Mouse (Mus musculus): ENCODE results near the gene Tmco2.
"Not testable (repeated sequence)": the region's sequence is repeated elsewhere in the genome, so short reads cannot be mapped to it uniquely, and the experiment has no call there.

The Tmco2 gene

GRCm38 (mm10) chr4:121109126-121109525 is at the start of gene Tmco2:
TSS of gene Tmco2 (minus strand) at chr4:121109226.
- DNase-seq (ENCODE audit: low spot score), result no peak

DNA sequence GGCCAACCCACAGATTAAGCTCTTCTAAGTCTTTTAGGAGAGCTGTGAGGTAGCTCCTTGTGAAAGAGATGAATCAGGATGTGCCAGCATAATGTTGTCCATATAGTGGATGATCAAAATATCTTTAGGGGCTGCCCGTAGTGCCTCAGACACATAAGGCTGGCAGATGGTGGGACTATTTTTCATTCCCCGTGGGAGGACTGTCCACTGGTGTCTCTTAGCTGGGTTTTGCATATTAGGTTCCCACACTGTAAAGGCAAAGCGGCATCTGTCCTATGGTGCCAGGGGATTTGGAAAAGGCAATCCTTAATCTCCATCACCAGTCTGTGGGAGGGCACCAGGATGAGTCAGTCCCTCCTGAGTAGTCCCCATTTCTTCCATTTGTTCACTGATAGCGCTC is 5.7 kb downstream of the Tmco2 start:
- no peak for DNase-seq (ENCODE audit: low spot score)

- DNase-seq (ENCODE audit: low spot score), result peak; percentile 85
Observed at GRCm38 (mm10) chr4:121097650-121098378, 11.2 kb downstream of the Tmco2 start, which contains the start of gene Zmpste24. TSS of gene Zmpste24 (minus strand) at chr4:121098241.

DNA sequence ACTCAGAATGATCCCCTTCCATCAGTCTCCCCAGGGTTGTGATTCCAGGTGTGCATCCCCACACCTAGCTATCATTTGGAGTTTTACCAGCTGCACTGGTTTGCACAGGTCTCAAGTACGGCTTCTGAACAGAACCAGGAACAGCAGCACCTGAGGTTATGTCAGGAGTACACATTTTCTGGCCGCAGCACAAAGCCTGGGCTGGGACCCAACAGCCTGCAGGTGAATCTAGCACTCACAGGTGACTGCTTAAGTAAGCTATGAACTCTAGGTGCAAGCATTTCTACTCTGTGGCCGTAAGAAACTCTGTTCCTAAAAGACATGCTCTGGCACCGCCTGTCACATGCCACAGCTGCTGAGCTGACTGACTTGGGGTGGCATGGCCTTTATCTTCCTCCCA is 18.8 kb downstream of the Tmco2 start:
- no peak for DNase-seq (ENCODE audit: low spot score)

GRCm38 (mm10) chr4:121088696-121089095 is 20.3 kb downstream of the Tmco2 start:
- no peak for DNase-seq (ENCODE audit: low spot score)

DNA sequence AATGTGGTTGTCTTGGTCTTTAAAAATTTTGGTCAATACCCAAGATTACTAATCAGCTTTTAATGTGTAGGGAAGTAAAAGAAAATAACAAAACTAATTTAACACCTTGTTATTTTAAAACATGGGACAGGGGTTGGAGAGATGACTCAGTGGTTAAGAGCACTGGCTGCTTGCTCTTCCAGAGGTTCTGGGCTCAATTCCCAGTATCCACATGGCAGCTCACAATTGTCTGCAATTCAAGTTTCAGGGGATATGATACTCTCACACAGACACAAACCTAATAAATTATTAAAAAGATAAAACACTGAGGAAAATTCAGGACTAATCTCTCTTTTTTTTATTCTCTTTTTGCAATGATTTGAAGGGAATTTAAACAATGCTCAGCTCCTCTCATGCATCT is 24.5 kb downstream of the Tmco2 start:
- no peak for DNase-seq (ENCODE audit: low spot score)

DNA sequence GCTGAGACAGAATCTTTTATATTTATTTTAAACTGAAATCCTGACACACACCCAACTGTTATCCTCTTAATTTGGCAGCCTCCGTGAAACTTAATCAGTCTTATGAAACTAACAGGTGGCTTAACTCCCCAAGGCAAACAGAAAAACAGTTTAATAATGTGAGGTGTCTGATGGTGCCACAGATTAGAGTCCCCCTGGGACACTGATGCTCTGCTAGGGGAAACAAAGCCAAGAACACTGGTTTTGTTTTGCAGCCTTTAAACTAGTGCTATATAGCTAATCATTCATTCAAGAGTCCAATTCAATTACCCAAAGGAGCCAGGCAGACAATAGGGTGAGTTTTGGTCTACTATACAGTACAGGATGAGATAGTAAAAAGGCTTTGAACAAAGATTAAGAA is 28.6 kb downstream of the Tmco2 start:
- DNase-seq (ENCODE audit: low spot score), result no peak

GRCm38 (mm10) chr4:121077915-121078646 is 30.9 kb downstream of the Tmco2 start:
- no peak for DNase-seq (ENCODE audit: low spot score)

DNA sequence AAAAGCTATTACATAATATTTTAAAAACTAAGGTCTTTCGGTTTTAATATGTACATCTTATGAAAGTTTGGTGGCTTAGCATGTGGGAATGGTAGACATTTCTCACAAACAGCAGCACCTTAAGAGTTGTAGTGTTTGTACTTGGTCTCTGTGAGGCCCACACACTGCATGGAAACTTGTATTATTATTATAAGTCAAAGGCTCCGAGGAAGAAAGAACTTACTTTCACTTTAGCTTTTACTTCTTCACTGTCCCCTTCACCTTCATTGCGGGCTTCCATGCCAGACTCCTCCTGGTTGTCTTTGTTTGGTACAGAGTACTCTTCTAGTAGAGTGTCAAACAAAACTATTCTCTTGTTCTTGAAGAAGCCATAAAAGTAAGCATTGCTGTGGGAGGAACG is 34.8 kb downstream of the Tmco2 start:
- no peak for DNase-seq (ENCODE audit: low spot score)

DNA sequence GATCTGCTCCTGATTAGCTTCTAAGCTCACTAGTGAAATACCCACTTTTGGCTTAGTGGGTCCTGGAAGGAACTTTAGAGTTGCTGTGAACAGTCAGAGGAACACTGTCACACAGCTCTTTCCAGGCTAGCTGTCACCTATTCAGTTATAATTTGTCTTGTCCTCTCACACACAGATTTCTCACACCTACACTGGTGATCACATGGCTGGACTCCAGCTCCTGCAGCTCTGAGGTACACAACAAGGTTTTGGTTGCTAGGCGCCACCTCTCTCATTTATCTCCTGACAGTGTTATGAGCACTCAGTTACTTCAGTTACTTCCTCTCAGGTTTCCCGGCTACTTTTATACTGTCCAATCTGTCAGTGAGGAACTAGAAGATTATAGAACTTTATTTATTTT is 43.7 kb downstream of the Tmco2 start:
- no peak for DNase-seq (ENCODE audit: low spot score)

DNA sequence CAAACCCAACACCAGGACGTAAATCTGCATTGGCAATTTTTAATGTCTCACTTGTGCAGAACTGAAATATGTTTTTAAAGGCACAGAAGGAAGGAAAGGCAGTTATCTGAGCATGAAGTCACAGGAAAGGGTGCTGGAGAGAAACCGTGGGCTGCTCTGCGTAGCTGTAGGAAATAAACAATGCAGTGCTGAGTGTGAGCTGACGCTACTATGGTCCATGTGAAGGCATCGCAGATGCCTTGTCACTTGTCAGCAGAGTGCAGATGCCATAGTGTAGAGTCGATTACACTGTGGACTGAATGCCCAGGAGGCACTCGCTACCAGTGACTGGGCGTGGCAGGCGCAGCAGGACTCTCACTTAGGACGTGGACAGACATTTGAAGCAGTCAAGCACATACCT is 49.8 kb downstream of the Tmco2 start:
- not testable (repeated sequence) for DNase-seq (ENCODE audit: low spot score)

DNA sequence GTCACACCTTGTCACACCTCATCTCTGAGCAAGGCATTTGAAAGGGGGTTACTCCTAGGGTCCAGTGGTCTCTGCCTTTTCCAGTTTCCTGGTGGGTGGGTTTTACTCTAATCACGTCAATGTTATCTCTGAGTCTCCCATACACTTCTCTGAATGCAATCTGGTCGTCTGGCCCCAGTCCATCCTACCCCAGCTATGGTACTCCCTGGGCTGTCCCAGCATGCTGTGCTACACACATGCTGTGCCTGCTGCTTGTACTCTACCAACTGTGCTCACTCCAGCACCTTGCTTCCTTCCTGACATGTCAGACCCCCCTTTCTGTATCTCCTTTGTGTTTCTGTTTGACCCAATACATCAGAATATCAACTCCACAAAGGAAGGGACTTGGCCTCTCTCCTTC is 52.0 kb downstream of the Tmco2 start:
- DNase-seq (ENCODE audit: low spot score), result no peak

DNA sequence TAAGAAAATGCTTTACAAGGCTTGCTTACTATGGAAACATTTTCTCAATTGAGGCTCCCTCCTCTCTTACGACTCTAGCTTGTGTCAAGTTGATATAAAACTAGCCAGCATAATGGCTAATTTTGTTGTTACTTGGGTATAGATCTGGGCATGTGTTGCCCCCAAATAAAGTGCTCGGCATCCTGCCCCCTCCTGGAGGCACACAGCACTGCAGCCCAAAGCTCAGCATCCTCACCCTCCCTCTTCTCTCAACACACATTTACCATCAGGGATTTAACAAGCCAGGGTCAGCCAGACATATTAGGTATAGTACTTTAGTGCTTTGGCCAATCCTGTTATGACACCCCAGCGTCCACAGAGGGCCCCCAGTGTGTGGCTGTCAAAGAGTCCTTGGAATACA is 52.7 kb downstream of the Tmco2 start:
- DNase-seq (ENCODE audit: low spot score), result no peak
